Mouse (Mus musculus) bone marrow, adult 2 months (tissue): Measurements from ENCODE around the gene Arhgdig.

Experiments
- CTCF ChIP-seq: fragments of 200-500 bp; IDR thresholded peaks from 2 replicates; pipeline ENCODE4 v1.5.1; 2011; ENCODE audit warnings: low read length, control low read depth; ENCODE audit not compliant: control insufficient read depth, insufficient read depth
- POLR2A ChIP-seq: fragments of 200-500 bp; IDR thresholded peaks from 2 replicates; pipeline ENCODE4 v1.6.1; 2011; ENCODE audit warnings: low read depth, mild to moderate bottlenecking, control low read depth, low read length, borderline replicate concordance; ENCODE audit not compliant: control insufficient read depth

DNA sequence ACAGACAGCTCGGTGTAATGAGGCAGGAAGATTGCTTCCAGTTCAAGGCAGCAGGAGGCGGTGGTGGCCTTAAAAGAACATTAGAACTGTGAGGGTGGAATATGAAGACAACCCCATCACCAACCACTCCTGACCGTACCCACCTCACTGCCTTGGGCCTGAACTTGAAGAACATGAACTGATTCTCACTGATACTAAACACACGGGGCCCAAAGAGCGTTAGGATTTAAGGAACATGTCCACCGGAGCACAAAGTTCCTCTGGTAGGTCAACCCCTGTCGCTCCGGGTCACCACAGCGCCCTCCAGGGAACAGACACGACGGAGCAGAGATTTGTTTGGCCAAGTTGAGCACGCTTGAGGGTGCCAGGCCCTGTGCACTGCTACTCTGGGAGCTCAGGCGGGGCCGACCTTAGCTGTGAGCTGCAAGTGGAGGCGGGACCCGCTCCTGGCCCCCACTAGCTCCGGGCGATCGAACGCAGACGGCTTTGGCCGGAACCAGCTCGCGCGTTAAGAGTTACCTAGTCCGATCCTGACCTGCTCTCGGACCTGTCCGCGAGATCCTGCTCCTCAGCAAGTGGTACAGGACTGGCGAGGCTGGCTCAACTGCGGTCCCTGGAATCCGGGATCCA is 36.0 kb upstream of the Arhgdig start:
- TF ChIP-seq CTCF, result peak; percentile 47; the same call in 1 of the 2 replicates
- TF ChIP-seq POLR2A, result 0 out of 2 replicates have a peak, but pooled peaks have one; percentile 24
